Mouse (Mus musculus): ENCODE measurements around the gene Bcat1. TPM values are rescaled to one million over a fixed set of nuclear protein-coding genes. Genes with fewer than 3 reads are reported as not detected.
A peak's percentile ranks its signal among the peaks of the same experiment; 100 is the strongest.

Bcat1 gene
- total RNA-seq, 1 experiment from 2014 or later, result 2.7 TPM

DNA sequence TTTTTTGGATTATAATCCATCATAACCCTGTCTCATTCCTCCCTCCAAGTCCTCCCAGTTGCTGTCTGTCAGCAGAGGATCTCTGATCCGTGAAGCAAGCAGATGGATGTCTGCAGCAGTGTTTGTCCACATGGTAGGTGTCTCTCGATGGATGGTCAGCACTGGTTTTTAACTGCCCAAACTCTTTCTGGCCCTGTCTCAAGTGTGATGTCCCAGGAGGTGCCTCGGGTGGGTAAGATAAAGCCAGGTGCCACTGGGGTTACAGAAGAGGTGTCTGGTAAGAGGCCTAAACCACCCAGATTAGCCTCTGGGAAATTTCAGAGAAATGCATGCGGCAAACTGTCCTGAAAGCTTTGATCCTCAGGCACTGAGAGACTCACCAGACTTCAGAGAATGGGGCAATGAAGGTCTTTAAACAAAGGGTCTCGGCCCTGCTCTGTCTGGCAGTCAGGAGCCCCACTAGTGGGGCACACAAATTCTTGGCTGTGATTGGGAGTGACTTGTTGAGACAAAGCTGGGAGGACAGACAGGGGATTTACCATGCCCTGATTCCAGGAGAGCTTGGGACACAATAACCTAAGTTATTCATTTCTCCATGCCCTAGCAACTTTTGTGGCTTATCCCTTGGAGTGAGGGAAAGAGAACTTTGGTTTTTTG is 12.6 kb downstream of the Bcat1 start:
- no peak for ATAC-seq (replicated peaks; ENCODE audit: low read depth, poor library complexity, severe bottlenecking)

- ATAC-seq (replicated peaks; ENCODE audit: low read depth, poor library complexity, severe bottlenecking), result no peak
Measured at GRCm38 (mm10) chr6:145062763-145063162, 13.2 kb downstream of the Bcat1 start.

- no peak for ATAC-seq (replicated peaks; ENCODE audit: low read depth, poor library complexity, severe bottlenecking)
Measured at GRCm38 (mm10) chr6:145061361-145061760, 14.6 kb downstream of the Bcat1 start.

GRCm38 (mm10) chr6:145056102-145056501 is 19.9 kb downstream of the Bcat1 start:
- ATAC-seq (replicated peaks; ENCODE audit: low read depth, poor library complexity, severe bottlenecking), result no peak

- no peak for ATAC-seq (replicated peaks; ENCODE audit: low read depth, poor library complexity, severe bottlenecking)
Measured at GRCm38 (mm10) chr6:145055277-145055858, 20.6 kb downstream of the Bcat1 start.

DNA sequence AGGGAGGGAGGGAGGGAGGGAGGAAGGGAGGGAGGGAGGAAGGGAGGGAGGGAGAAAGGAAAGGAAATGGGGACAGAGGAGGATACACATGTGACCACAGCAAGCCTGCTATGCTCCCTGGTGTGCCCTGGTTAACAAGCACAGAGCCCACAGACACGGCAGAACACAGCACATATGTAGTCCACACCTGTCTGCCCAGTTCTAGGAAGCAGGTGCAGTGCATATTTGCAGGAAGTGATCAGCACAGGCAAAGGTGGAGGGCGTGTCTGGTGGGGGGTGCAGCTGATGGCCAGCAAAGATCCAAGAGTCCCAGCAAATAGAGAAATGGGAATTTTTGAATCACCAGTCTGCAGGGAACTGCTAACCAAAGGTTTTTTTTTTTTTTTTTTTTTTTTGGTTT is 23.3 kb downstream of the Bcat1 start:
- ATAC-seq (replicated peaks; ENCODE audit: low read depth, poor library complexity, severe bottlenecking), result no peak

- no peak for ATAC-seq (replicated peaks; ENCODE audit: low read depth, poor library complexity, severe bottlenecking)
Measured at GRCm38 (mm10) chr6:145050899-145051298, 25.1 kb downstream of the Bcat1 start.

DNA sequence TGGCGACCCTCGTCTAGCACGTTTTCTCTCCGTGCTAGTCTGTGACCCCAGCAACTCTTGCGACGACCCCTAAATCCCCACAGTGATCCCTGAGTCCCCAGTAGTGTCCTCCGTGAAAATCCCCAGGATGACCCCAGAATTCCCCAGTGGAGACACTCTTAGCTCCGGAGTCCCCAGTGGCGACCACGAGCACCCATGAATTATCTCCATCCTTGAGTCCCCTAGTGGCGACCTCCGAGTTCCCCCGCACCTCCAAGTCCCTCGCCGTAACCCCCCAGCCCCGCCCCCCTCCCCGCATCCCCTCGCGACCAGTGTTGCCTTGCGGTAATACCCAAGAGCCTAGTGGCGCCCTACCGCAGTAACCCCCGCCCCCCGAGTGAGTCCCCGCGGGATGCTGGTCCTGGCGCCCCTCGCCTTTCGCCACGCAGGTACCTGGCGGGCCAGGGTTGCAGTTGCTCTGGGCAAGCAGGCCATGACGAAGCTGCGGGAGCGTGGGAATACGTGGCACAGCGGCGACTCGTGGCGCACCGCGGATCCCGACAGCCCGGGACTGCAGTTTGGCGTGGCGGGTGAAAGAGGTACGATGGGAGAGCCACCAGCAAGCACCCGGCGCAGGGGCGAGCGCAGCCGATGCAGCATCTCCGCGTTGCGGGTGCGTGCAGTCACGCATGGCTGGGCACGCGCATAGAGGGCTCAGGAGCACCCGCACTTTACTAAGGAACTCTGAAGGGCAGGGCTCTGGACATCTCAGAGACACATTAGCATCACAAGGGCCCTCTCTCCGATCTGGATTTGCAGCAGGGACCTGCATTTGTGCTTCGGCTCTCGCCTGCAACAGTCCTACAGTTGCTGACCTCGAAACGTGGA is 27.6 kb downstream of the Bcat1 start:
- peak; percentile 24; the same call in 1 of the 2 replicates for ATAC-seq (replicated peaks; ENCODE audit: low read depth, poor library complexity, severe bottlenecking)

DNA sequence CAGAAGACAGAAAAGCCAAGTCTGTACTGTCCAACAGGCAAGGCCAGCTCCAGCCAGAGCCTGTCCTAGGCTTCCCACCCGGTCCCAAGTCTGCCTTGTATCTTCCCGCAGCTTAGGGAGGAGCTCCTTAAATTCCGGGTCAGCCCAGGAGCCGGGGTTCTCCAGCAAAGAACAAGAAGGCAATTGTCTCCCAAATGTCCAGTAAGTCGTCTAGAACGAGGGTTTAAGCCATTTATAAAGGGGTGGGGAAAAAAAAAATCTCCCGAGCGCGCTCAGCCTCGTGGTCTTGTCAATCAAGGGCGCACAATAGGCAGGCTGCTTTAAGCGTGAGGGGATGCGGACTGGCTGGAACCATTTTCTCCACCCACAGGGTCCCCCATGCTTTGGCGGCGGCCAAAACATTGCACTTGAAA is 28.5 kb downstream of the Bcat1 start:
- 0 out of 2 replicates have a peak, but pooled peaks have one; percentile 29 for ATAC-seq (replicated peaks; ENCODE audit: low read depth, poor library complexity, severe bottlenecking)

GRCm38 (mm10) chr6:145046266-145046890 is 29.6 kb downstream of the Bcat1 start:
- no peak for ATAC-seq (replicated peaks; ENCODE audit: low read depth, poor library complexity, severe bottlenecking)

DNA sequence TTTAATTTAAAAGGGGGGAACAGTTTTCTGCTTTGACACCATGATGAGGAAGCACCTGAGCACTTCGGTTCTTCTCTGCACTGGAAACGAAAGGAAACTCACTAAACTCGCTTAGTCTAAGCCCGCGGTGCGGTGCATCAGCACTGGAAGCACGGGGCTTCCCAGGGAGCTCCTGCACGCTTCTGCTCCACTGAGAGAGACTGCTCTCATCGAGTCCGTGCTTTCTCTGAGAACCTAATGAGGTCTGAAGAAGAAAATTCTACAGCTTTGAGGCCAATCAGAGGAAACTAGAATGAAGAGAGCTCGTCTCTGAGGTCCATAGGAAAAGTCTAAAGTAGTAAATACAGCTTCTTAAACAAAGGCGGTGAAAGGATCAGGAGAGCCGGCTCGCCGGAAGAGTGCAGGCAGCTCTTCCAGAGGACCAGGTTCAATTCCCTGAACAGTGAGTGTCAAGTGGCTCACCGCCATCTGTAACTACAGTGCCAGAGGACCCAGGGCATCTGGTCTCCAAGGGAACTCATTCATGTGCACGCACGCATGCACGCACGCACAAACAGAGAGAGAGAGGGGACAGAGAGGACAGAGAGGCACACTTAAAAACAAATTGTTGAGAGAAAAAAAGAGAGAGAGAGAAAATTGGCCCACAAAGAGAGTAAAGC is 30.9 kb downstream of the Bcat1 start:
- no peak for ATAC-seq (replicated peaks; ENCODE audit: low read depth, poor library complexity, severe bottlenecking)

DNA sequence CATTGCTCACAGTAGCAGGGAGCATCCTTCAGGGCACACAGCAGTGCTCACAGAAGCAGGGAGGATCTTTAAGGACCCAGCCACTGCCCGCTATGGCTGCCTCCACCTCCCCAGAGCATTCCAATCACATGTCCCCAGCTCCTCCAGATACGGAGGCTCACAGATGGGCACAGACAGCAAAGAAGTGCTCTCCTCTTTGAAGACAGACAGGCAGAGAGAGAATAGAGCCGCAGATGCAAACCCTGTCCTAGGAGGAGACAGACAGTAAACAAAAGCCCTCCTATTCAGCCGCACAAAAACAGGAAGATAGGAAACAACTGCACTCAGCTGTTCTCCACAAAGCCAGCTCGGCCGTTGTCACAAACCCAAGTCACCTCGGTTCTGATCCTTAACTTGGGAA is 35.3 kb downstream of the Bcat1 start:
- no peak for ATAC-seq (replicated peaks; ENCODE audit: low read depth, poor library complexity, severe bottlenecking)

DNA sequence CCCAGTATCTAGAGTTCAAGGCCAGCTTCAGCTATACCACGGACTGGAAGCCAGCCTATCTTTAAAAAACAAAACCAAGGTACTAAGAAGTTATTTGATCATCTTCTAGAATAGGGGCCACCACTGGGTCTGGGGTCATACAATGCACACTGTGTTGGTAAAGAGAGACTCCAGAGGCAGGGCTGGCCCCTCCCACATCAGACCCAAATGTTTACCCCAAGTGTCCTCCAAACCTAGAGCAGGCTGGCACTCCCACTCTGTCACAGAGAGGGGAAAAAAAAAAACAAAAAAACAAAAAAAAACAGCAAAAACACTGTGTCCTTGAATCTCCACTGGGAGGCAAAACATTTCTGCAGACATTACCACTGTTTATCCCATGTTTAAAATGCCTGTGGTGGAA is 38.4 kb downstream of the Bcat1 start:
- no peak for ATAC-seq (replicated peaks; ENCODE audit: low read depth, poor library complexity, severe bottlenecking)

GRCm38 (mm10) chr6:145035412-145035811 is 40.6 kb downstream of the Bcat1 start:
- ATAC-seq (replicated peaks; ENCODE audit: low read depth, poor library complexity, severe bottlenecking), result no peak

DNA sequence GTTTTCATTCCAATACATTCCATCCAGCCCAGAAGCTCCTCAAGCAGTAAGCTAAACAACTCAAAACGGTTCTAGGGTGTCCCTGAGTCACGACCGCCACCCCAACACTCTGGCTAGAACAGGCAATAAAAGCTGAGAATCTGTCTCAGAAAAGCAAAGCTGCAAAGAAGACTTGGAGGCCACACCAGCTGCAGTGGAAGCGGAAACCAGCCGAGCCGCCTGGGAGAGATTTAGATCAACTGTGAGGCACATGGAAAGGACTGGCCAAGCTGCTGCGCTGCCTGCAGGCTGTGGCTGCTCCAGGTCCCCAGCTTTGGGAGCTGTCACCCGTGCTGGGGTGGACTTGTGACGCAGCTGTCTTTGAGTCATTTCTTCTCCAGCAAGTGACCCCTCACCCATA is 45.4 kb downstream of the Bcat1 start:
- 0 out of 2 replicates have a peak, but pooled peaks have one; percentile 36 for ATAC-seq (replicated peaks; ENCODE audit: low read depth, poor library complexity, severe bottlenecking)

DNA sequence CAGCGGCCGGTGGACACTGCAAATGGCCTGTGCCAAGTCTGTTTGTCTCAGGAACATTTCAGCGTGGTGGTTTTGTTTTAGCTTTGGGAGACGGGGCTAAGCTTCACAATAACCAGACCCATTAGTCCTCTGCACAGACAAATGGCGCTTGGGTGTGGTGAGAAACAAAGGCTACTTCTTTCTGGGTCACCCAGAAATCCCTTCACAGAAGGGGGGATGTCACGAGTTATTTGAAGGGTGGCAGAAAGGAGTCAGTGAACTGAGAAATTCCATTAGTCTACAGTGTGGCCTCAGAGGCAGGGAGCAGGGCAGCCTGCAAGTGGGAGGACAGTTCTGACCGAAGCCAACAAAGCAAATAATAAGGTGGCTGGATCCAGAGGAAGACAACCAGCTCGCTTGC is 52.0 kb downstream of the Bcat1 start:
- no peak for ATAC-seq (replicated peaks; ENCODE audit: low read depth, poor library complexity, severe bottlenecking)

DNA sequence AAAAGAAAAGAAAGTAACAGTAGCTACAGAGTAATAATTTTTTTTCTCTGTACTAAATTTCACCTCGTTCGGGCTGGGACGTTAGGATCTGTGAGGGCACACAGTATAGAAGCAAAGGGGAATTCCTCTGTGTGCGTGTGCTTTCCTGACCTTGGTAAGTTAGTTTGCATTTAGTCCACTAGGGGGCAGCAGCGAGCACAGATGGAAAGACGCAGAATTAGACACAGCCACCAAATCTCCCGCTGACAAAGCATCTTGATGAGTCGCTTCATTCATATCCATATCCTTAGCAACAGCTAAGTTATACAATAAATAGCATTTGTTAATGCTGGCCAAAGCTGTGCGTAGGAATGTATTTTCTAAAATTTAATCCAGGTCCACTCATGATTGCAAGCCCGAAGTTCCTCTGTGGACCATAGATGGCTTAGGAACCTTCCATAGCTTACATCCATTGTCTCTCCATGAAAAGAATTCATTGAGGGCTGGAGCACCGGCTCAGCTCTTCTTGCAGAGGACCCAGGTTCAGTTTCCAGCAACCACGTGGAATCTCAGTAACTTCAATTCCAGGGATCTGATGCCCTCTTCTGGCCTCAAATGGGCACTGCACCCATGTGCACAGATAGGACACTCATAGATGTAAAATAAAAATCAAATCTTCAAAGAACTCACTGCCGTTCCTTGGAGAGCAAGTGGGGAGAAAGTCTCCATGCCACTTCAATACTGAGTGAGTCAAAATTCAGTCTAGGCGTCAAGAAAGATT is 52.8 kb downstream of the Bcat1 start:
- peak; percentile 65; the same call in 1 of the 2 replicates for ATAC-seq (replicated peaks; ENCODE audit: low read depth, poor library complexity, severe bottlenecking)

DNA sequence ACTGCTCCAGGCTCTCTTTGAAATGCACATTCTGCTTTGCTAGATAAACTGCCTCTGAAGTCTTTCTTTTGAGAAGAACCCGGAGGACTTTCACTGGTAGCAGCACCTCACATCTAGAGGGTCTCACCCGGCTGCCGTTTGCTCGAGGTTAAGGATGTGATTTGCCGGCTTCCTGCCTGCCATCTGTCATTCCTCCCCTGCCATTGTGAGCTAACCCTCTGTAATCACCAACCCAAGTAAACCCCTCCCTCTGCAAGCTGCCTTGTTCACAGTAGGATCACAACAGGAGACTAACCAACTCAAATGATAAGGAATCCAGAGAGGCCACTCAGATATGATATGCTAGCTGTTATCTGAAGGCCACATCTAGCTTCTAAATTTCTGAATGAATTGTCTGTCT is 53.6 kb downstream of the Bcat1 start:
- 0 out of 2 replicates have a peak, but pooled peaks have one; percentile 19 for ATAC-seq (replicated peaks; ENCODE audit: low read depth, poor library complexity, severe bottlenecking)

DNA sequence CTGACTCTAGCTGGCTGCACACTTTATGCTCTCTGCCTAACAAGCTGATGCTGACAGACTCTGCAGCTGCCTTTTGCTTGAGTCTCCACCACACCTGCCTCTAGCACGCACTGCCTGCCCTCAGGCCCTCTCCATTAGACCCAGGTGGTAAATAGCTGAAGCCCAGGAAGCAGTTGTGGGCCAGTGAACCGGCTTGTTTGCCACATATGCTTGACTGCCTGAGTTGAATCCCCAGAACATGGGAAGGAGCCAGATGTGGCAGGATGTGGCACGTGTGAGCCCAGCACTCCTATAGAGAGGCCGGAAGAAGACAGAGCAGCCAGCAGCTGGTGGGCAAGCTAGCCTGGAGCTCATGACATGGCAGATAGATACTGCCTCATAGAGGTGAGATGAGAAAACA is 55.4 kb downstream of the Bcat1 start:
- ATAC-seq (replicated peaks; ENCODE audit: low read depth, poor library complexity, severe bottlenecking), result no peak

Measured in common myeloid progenitor, adult 5-6 weeks (primary cell).